Mouse (Mus musculus) G1E-ER4 (cell line): ENCODE results near the gene Cox8a. TPM values are rescaled to one million over a fixed set of nuclear protein-coding genes. Genes with fewer than 3 reads are reported as not detected.

ENCODE experiments used
- GATA1 ChIP-seq: IDR thresholded peaks from one replicate; pipeline ENCODE4 v1.8.0; 2012; ENCODE audit warnings: low read length, inconsistent platforms
- polyA plus RNA-seq: library from polyadenylated mRNA; stranded (reverse); fragments of >175 nt; gene quantifications from 2 replicates; pipeline ENCODE4 v1.2.3, GENCODE M21; 2012

The Cox8a gene
- polyA plus RNA-seq, 1 experiment: 546 TPM

DNA sequence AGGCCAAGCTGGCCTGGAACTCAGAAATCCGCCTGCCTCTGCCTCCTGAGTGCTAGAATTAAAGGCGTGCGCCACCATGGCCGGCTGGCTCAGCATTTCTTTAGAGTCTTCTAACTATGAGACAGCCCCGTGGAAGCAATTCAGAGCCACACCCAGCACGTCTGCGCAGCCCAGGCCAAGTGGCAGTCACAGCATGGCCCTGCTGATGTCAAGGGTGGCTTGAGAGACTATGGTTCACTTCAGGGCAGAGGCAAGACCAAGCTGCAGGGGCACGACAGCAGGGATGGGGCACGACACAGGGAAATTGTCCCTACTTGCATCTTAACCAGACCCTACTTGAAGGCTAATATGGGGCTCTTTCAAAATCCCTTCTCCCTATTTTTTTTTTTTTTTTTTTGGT lies 18.0 kb upstream of the Cox8a start:
- TF ChIP-seq GATA1: no peak

DNA sequence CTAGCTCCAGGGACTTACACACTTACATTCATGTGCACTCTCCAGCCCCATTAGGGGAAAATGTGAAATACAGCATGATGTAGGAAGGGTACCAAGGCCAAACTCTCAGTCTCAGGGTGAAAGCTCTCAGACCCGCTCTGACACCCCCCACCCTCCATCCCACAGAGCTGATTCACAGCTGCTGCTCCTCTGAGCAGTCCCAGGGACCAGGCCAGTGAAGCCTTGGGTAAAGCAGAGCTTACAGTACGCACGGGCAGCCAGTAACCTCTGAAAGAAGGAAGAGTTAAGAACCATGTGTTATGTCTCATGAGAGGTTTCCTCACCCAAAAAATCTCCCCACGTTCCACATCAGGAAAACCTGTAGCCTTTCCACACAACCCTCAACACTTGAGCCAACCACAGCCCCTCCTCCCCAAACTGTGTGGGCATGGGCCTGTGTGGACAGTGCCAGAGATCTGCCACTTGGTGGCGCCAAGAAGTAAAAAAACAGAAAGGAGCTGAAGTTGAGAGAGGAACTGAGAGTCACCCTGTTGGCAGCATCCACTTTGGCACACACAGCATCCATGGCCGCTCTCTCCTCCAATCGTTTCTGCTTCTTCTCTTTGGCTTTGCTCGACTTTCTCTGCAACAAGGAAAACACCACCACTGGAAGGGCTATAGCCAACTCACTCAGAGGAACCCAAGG lies 17.3 kb upstream of the Cox8a start:
- no peak for TF ChIP-seq GATA1

DNA sequence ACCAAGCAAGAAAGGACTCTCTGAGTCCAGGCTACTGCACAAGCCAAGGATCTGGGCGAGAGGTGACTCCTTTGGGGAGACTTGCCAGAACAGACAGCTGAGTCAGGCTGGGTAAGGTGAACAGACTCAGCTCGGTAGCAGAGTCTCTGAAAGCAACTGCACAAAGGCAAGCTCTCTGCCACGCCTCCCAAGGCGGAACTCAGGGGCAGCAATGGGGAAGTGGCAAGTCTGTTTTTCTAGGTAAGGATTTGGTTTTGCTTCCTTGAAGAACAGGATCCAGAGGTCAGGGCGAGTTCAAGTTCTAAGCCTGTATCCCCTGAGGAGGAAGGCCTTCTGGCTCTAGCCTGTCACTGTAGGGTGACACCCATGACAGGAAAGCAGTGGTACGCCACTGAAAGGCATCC lies 9.1 kb upstream of the Cox8a start:
- TF ChIP-seq GATA1: no peak

DNA sequence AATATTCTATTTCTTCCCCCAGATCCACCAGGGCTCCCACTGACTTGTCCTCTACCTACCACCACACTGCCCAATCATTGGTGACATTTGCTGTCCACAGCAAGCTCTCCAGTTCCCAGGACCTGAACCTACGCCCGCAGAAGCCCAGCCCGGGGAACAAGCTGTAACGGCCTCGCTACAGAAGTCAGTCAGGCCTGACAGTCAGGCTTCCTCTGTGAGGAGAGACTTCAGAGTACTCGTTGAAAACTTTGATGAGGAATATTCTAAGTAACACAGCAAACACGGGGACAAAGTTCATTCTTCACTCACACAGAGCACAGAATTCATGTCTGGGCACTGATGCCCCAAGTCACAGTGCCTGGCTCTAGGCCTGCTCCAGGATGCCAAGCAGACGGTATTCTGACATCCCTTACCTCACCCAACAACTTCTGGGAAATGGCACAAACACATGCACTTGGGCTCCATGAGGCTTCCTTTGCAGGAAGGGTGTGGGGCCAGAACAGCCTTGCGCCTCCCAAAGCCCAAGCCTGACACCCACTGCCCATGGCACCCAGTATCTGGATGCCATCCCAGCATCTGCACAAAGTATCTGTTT lies 7.8 kb upstream of the Cox8a start:
- no peak for TF ChIP-seq GATA1

DNA sequence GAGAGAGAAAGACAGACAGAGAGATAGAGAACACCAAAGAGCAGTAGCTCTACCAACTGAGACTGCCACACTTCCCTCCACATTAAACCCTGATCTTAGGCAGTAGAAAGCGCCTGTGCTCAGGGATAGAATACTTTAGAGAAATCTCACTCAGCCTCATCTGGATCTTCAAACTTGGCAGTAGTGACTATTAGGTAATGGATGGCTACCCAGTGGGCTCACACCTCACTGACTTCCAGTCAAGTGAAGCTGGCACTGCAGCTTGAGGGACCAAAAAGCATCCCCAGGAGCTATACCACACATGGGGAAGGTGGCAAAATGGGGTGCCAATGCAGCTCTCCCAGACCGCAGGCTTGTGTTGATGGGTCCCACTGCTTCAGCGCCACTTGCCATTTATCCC lies 6.8 kb upstream of the Cox8a start:
- no peak for TF ChIP-seq GATA1

DNA sequence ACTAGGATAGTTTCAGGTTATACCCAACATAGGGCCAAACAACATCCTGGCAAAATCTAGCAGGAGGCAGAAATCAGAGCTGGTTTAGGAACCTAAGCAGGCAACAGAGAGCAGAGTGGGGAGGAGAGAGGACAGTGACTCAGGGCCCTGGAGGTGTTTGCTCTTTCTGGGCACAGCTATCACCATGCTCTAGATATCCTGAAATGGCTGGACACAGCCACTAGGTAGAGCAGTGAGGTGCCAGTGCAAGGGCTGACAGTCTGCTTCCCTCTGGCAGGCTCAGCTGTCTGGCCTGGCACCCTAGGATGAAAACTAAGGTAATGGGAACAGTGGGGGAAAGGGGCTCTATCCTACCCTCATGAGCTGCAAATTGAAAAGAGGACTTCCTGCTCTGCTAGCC lies 6.1 kb upstream of the Cox8a start:
- TF ChIP-seq GATA1: no peak

DNA sequence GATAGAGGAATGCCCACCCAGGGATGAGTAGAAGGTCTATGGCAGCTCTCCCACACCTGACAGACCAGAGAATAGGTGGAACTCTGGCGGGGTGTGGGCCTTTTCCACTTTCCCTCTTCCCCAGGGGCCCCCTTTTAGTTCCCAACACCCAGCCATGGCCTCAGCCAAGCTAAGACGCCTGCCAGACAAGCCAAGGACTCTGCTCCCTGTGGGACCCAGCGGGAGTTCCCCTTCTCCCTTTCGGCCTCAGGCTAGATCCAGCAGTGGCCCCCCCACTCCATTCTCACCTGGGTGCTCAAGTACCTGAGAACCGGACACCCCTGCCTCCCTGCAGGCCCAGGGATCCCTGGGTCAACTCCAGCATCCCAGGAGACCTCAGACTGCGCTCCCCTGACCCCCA lies 4.8 kb upstream of the Cox8a start:
- no peak for TF ChIP-seq GATA1

DNA sequence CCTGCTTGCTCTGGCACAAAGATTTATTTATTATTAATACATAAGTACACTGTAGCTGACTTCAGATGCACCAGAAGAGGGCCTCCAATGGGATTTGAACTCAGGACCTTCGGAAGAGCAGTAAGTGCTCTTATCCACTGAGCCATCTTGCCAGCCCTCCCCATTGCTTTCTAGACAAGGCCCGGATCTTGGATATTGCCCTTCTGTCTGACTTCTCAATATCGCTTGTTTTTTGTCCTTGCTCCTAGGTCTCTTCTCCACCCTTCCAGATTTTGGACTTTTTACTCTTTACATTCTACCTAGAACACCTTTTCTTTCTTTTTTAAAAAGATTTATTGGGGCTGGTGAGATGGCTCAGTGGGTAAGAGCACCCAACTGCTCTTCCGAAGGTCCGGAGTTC lies 1.3 kb upstream of the Cox8a start:
- TF ChIP-seq GATA1: no peak

DNA sequence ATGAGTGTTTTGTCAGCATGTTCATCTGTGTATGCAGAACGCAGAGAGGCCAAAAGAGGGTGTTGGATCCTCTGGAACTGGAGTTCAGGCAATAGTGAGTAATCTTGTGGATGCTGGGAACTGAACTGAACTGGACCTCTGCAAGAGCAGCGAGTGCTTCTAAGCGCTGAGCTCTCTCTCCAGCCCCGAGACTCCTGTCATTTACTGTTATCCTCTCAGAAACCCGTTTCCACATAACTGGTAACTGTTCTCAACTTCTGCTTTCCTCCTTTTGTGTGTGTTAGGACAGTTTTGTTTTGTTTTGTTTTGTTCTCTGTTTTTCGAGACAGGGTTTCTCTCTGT lies 481 bp upstream of the Cox8a start:
- TF ChIP-seq GATA1: no peak

DNA sequence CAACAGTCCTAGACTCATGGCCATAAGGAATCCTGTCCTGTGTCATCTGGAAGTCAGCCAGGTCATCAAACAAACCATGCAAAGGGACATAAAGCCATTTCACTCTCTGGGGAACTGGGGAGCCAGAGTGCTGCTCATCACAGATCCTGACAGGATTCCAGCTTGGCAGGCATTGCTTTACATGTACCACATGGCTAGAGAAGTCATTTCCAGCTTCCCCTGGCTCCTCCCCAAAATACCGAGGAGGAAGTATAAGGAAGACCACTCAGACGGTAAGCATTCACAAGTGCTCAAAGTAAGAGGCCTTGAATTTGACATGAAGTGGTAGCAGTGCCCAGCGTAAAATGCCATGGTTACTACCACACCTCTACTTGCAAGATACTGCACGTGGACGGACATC lies 2.9 kb downstream of the Cox8a start:
- TF ChIP-seq GATA1: no peak

DNA sequence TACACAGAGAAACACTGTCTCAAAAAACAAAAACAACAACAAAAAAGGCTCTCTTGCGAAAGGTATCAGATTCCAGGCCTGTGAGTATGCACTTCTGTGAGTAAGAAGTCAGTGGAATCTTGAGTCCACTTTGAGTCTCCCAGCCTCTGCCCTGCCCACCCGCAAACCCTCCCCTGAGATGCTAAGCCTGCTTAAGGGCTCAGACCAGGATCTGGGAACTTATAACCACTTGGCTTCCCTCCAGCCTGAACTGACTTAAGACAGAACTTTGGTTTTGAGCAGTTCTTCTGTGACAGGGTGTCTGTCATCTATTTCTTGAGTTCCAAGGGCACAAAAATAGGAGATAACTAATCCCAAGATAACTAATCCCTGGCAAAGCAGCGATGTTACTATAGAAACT lies 4.4 kb downstream of the Cox8a start:
- TF ChIP-seq GATA1: no peak

DNA sequence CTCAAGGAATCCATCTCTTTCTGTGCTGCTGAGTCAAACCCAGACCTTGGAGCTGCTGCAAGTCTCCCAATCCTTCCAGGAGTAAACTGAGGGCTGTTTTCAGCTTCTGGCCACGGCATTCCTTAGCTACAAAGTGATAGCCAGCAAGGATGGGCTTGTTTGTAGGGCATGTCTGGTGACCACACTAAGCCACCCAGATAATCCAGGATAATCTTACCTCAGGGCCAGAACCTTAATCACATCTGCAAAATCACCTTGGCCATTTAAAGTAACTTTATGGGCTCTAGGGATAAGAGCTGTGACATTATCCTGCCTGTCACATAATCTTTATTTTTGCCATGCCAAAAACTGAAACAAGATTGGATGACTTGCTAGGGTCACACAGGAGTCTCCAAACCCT lies 5.2 kb downstream of the Cox8a start:
- no peak for TF ChIP-seq GATA1

DNA sequence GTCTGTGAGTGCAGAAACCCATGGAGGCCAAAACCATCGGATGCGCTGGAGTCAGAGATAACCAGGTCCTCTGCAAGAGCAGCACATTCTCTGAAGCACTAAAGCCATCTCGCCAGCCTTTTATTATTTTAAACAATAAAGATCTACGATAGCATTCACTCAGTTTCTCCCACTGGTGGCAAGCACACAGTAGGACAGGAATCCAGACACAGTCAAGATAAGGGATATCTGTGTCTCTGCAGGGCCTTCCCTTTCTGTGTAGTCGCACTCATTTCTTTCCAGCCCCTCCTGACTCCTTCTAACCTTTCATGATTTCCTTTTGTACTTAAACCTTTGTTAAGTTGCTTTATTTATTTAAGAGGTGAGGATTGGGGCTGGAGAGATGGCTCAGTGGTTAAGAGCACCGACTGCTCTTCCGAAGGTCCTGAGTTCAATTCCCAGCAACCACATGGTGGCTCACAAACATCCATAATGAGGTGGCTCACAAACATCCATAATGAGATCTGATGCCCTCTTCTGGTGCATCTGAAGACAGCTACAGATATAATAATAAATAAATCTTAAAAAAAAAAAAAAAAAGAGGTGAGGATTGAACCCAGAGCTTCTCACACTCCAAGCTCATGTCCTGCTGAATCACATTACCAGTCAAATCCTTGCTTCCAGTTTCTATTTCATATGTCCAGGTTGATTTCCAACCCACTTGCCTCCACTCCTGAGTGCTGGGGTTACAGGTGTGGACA lies 7.3 kb downstream of the Cox8a start:
- no peak for TF ChIP-seq GATA1

DNA sequence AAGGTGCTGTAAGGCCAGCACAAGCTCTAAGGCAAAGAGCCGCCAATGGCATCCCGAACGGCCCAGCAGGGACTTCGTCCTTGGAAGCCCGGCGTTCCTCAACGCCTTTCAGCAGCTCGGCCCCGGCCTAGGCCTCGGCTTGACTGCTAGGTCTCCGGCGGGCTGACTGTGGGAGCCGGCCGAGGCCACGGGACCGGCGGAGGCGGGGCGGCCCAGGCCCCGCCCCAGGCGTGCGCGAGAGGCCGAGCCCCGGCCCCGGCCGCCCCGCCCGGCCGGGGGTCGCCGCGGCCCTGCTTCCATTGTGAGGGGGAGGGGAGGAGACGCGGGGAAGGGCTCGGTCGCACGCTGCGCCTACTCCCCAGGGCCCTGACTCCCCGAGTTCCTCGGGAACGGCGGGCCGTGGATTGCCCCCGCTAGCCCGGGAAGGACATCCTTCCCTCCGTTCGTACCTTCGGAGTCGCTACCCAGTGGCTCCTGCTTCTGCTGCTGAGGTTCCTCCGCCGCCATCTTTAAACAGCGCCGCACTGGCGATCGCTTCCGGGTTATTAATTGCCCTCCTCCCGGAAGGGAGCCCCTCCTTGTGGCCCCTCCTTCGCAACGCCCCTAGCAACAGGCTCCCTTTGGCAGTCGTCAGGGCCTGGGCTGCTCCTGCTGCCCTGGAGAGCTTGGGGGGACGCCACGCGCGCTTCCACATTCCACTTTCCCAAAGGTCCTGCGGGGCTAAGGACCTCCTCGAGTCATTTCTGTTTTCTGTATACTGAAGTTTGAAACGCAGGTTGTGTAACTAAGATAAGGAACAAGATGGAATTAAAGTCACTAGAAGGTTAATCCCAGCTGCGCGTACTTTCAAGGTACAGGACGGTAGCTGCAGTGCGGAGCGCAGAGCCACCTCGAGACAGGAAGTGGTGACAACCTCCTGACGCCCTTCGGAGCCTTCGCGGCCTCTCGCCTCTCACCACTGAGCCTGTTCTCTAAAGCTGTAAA lies 11.4 kb downstream of the Cox8a start, which contains the start of gene Otub1:
Otub1 (minus strand) TSS at position 564 of the 984 bp plus-strand sequence.
- no peak for TF ChIP-seq GATA1

DNA sequence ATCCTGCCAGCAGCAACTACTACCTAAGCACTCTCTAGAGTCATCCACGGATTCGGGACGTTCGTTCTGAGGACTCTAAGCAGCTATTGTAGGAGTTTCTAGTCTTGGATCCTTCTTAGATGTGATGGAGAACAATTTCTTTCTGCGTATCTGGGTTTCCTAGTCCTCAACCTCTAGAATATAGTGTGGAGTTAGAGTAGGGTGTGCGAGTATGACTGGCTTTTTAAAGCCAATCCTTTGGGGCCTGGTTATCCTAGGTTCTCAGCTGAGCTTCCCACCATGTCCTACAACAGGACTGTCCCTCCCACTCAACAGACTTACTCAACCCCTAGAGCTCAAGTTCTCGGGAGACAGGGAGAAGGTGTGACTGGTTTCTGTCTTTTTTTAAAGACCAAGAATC lies 12.1 kb downstream of the Cox8a start:
- no peak for TF ChIP-seq GATA1

DNA sequence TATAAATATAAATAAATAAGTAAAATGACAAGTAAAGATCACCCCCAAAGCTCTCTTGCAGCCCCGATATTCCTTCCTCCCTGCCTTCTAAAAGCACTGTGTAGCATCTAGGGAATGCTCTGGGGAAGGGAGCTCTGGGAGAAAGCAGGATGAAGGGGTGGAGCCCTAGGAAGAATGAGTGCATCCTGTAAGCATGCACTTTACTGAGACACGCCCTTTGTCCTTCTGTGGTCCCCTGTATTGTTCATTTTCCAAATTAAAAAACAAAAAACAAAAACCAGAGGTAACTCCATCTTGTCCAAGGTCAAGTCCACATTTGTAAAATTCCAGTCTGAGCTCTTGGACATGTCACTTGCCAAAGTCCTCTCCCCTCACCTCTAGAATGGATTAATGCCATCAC lies 12.5 kb downstream of the Cox8a start:
- TF ChIP-seq GATA1: no peak
